Mouse (Mus musculus) midbrain, embryonic 10.5 days (tissue): ENCODE measurements around the gene Lipt1. TPM values are rescaled to one million over a fixed set of nuclear protein-coding genes. Genes with fewer than 3 reads are reported as not detected.

ENCODE experiments used
- DNase-seq: peaks from one replicate; pipeline ENCODE4 v3.0.0-alpha.2; 2017; ENCODE audit warnings: low spot score
- H3K27ac ChIP-seq: fragments of 300-500 bp; sonication (generic); replicated peaks from 2 replicates; pipeline ENCODE4 v1.5.1; 2016; ENCODE audit warnings: mild to moderate bottlenecking
- H3K27me3 ChIP-seq: fragments of 300-500 bp; sonication (generic); 2 replicates; pipeline ENCODE4 v1.6.1; 2016; ENCODE audit warnings: low read depth, mild to moderate bottlenecking; ENCODE audit not compliant: poor library complexity, severe bottlenecking
- H3K36me3 ChIP-seq: fragments of 300-500 bp; sonication (generic); 2 replicates; pipeline ENCODE4 v1.6.1; 2016; ENCODE audit warnings: mild to moderate bottlenecking, moderate library complexity
- H3K4me1 ChIP-seq: fragments of 300-500 bp; sonication (generic); 2 replicates; pipeline ENCODE4 v1.6.1; 2016
- H3K4me3 ChIP-seq: fragments of 300-500 bp; sonication (generic); 2 replicates; pipeline ENCODE4 v1.5.1; 2016; ENCODE audit warnings: mild to moderate bottlenecking, moderate library complexity
- H3K9me3 ChIP-seq: fragments of 300-500 bp; sonication (generic); replicated peaks from 2 replicates; pipeline ENCODE4 v1.6.1; 2016; ENCODE audit warnings: mild to moderate bottlenecking
- WGBS: fragments of 180-500 bp; shearing (Covaris S2); methylation state at CpG from one replicate; pipeline ENCODE4 v1.1.7; 2016; 5-methylcytosine and 5-hydroxymethylcytosine counted together
- polyA plus RNA-seq: library from polyadenylated mRNA; unstranded; fragments of >200 nt; fragmentation: Nextera tagmentation; extraction: Ambion mirVana; gene quantifications from 2 replicates; pipeline ENCODE4 v1.2.1, GENCODE M21; 2016

Lipt1 gene
- polyA plus RNA-seq, 1 experiment from 2014 or later = 7.3 TPM

DNA sequence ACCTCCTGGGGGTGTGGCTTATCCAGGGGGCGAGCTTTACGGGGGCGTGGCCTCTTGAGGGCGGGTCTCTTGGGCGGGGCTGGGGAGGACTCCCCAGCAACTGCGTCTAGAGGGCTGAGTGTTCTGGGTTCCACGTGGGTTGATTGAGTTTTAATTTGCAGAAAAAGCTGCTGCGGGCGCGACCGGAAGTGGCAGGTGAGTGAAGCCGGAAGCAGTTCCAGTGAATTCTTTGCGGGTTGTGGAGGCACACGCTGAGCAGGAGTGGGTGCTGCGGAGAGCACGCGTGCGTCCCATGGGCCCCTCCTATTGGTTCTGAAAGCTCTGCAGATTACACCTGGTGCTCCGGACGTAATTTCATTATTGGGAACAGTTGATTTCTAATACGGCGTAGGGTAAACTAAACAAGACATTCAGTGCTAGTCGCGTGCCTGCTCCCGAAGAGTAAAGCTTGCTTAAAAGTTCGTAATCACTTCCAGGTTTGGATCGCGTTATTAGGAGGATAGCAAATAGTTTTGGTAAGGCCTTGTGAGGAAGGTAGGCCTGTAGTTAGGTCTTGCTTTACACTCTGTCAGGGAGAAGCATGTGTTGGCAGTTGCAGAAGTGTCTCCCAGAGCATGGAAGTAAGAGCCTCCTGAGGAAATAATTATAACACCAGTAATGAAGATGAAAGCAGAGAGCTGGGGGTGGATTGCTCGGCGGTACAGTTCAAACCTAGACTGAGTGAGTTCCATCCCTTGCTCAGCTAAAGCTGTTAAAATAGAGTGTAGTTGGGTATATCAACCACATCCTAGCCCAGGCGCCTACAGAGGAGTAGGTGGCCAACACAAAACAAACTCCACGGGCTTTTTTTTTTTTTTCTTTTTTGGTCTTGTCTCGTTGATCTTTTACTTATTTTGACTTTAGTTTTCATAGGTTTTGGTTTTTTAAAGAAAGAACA, 861 bp downstream of the Lipt1 start:
- DNase-seq = peak; percentile 72
- peak overlapping the region; percentile 64 for H3K4me3 ChIP-seq
- H3K4me1 ChIP-seq = peaks cover 15% of the 10 kb centered on the region
- H3K27me3 ChIP-seq = peaks cover 8% of the 10 kb centered on the region; the same call in 1 of the 2 replicates
- H3K9me3 ChIP-seq = peaks cover 8% of the 10 kb centered on the region; the same call in 1 of the 2 replicates
- H3K36me3 ChIP-seq = peaks cover 30% of the 10 kb centered on the region
- H3K27ac ChIP-seq = peak overlapping the region; percentile 81
- WGBS = 7% methylated on average over 33 of the region's 33 CpGs

DNA sequence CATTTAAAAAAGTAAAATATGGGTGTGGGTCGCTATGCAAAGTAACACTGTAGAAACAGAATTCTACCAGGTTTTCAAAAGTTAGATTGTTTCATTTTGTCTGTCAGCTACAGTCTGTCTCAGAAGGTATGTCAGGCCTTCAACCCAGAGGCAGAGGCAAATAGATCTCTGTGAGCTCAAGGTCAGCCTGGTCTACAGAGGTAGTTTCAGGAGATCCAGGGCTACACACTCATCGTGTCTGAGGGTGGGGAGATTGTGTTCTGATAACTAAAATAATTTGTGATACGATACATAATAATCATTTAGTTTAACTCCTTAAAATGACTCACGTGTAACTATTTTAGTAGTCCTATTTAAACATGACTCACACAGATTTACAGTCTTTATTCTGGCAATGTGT, 1.6 kb downstream of the Lipt1 start:
- Histone ChIP-seq H3K27ac (no peak overlapping the region), H3K36me3 (peaks cover 37% of the 10 kb centered on the region), H3K27me3 (peaks cover 8% of the 10 kb centered on the region; the same call in 1 of the 2 replicates), H3K4me1 (peaks cover 15% of the 10 kb centered on the region), H3K4me3 (peak overlapping the region; percentile 64), H3K9me3 (peaks cover 8% of the 10 kb centered on the region; the same call in 1 of the 2 replicates)
- DNase-seq = no peak
- 93% methylated on average over 4 of the region's 4 CpGs for WGBS

DNA sequence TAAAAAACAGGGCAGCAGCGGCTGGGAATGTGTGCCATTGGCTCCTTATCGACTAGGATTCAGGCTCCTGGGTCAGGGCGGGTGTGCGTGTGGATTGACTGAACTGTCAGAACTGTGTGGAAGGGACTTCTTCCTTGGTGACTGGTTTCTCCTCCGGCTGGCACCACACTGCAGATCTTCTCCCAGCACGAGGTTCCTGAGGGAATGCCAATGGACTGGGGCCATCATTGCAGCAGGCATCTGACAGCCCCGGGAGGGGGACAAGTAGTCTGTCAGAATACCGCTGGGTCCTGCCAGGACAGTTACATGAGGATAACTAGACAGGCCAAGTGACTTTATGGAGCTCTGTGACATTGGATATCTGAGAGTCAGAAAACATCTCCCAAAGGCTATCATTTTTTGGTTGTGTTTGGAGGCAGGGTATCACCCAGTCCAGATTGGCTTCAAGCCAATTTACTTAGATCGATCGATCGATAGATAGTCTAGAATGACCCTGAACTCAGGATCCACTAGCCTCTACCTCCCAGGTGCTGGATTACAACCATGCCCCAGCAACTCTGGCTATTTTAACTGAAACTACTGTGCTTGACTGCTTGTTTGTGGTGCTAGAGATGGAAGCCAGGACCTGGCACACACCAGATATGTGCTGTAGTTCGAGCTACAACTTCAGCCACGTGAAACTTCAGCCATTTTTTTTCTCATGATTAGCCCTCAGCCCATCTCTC, 6.4 kb downstream of the Lipt1 start:
- peaks cover 76% of the 10 kb centered on the region for H3K36me3 ChIP-seq
- H3K9me3 ChIP-seq = peaks cover 8% of the 10 kb centered on the region; the same call in 1 of the 2 replicates
- H3K27ac ChIP-seq = no peak overlapping the region
- DNase-seq = no peak
- no peaks in the 10 kb centered on the region for H3K27me3 ChIP-seq
- H3K4me3 ChIP-seq = no peak overlapping the region
- peaks cover 4% of the 10 kb centered on the region for H3K4me1 ChIP-seq
- WGBS = 94% methylated on average over 13 of the region's 13 CpGs

DNA sequence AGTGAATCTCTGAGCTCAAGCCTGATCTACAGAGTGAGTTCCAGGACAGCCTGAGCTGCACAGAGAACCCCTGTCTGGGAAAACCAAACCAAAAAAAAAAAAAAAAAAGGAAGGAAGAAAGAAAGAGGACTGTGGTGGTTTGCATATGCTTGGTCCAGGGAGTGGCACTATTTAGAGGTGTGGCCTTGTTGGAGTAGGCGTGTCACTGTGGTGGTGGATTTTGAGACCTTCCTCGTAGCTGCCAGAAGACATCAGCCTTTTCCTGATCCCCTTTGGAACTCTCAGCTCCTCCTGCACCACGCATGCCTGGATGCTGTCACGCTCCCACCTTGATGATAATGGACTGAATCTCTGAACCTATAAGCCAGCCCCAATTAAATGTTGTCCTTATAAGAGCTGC, 11.9 kb downstream of the Lipt1 start:
- no peaks in the 10 kb centered on the region for H3K27me3 ChIP-seq
- no peaks in the 10 kb centered on the region for H3K9me3 ChIP-seq
- no peak overlapping the region for H3K27ac ChIP-seq
- DNase-seq = no peak
- H3K36me3 ChIP-seq = peaks cover 56% of the 10 kb centered on the region
- no peak overlapping the region for H3K4me3 ChIP-seq
- H3K4me1 ChIP-seq = no peaks in the 10 kb centered on the region
- WGBS = 93% methylated on average over 4 of the region's 4 CpGs

DNA sequence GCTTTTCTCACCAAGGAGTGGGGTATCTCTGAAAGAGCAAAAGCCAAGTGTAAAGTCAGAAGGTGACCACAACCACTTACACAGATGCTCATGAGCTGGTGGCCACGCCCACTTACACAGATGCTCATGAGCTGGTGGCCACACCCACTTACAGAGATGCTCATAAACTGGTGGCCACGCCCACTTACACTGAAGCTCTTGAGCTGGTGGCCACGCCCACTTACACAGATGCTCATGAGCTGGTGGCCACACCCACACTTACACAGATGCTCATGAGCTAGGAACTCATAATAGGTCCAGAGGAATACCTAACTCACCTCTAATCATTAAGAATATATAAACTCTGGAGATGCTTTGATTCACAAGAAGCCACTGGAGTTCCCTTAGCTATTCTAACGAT, 12.9 kb downstream of the Lipt1 start:
- Histone ChIP-seq H3K36me3 (peaks cover 45% of the 10 kb centered on the region), H3K27ac (no peak overlapping the region), H3K9me3 (no peaks in the 10 kb centered on the region), H3K4me1 (peaks cover 5% of the 10 kb centered on the region), H3K4me3 (no peak overlapping the region), H3K27me3 (no peaks in the 10 kb centered on the region)
- DNase-seq = no peak
- WGBS = 81% methylated on average over 4 of the region's 4 CpGs

DNA sequence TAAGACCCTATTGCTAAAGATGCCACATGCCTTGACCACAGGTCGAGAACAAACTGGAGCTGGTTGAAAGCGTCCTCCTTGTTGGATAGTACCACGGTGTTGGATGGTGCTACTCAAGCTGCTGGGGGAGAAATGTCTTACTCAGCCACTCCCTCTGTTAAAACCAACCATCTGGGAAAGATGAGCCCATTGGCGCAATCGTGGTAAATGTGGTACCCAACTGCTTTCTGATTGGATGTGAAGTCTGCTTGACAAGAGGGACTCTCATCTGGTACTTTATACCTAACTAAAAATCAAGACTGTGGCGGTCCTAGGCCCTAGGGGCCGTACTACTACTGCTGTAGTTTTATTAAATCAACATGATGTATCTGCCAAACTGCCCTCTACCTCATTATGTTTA, 17.7 kb downstream of the Lipt1 start:
- Histone ChIP-seq H3K36me3 (peaks cover 16% of the 10 kb centered on the region), H3K4me3 (peak overlapping the region; percentile 70), H3K27ac (no peak overlapping the region), H3K9me3 (no peaks in the 10 kb centered on the region), H3K27me3 (no peaks in the 10 kb centered on the region), H3K4me1 (peaks cover 20% of the 10 kb centered on the region)
- no peak for DNase-seq
- 83% methylated on average over 7 of the region's 7 CpGs for WGBS

DNA sequence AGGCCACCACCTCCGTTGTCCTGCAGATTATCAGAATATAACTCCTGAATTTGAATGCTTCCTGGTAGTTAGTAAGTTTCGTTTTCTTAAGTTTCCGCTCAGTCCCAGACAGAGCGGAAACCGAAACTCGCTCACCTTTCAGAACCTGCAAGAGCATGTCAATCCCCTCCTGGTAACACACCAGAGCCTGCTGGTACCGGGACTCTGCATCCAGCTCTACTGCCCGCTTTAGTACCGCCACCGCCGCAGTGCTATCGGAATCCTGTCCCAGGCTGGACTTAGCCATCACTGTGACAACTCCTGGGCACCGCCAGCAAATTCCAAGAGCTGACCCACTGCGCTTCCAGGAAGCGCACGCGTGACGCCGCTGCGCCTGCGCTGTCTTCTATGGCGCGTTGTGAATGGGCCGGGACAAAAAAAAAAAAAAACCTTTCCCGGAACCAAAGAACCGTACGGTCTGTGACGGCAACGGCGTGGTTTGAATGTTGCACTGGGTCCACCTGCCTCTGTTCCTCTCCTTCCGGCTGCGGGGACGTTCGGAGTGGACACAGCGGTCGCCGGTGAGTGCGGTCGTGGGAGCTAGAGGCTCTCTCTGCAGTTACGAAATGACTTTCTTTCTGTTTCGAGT, 18.6 kb downstream of the Lipt1 start, which contains the start of the genes Mitd1 and Mrpl30:
Gene Mitd1, minus strand, starts transcription at position 387 of the 628 bp plus-strand sequence.
Gene Mrpl30, plus strand, starts transcription at position 453 of the 628 bp plus-strand sequence.
- peak; percentile 88 for DNase-seq
- H3K27ac ChIP-seq = peak within 1 kb of the TSS; percentile 77
- under 1% methylated on average over 41 of the region's 41 CpGs for WGBS
- H3K9me3 ChIP-seq = no peaks in the 10 kb centered on the region
- H3K4me1 ChIP-seq = peaks cover 20% of the 10 kb centered on the region
- peaks cover 19% of the 10 kb centered on the region for H3K36me3 ChIP-seq
- no peaks in the 10 kb centered on the region for H3K27me3 ChIP-seq
- H3K4me3 ChIP-seq = peak within 1 kb of the TSS; percentile 70

DNA sequence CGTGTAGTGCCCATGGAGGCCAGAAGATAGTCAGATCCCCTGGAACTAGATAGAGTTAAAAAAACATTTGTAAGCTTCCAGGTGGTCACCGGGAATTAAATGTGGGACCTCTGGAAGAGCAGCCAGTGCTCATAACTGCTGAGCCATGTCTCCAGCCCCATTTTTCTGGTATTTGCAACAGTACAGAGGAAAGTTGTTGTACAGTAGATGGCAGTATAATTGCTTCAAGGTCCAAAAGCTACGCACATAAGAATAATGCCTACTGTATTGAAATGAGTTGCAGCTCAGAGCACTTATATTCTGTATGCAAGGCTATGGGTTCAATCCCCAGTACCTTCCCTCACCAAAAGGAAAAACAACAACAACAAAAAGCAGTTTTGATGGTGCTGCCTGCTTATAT, 19.9 kb downstream of the Lipt1 start:
- no peaks in the 10 kb centered on the region for H3K27me3 ChIP-seq
- peaks cover 31% of the 10 kb centered on the region for H3K36me3 ChIP-seq
- H3K4me1 ChIP-seq = peaks cover 20% of the 10 kb centered on the region
- 93% methylated on average over 3 of the region's 3 CpGs for WGBS
- H3K27ac ChIP-seq = no peak overlapping the region
- H3K9me3 ChIP-seq = no peaks in the 10 kb centered on the region
- H3K4me3 ChIP-seq = peak overlapping the region; percentile 70
- no peak for DNase-seq

DNA sequence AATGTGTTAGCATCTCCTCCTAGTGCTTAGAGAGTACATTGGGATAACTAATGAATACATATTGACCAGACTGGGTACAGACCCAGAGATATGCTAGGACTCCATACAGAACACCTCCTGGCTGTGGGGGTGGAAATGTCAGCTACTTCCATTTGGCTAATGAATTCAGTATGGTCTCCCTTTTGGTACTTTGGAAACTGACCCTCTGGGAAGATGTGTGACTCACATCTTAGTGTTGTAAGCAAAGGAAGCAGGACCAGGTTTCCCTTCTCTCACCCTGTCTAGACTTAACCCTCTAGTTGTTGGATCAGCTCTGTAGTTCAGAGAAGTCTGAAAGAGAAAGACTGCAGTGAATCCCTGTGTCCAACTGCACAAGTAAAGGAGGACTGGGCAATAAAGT, 23.1 kb downstream of the Lipt1 start:
- Histone ChIP-seq H3K36me3 (peaks cover 63% of the 10 kb centered on the region), H3K27me3 (no peaks in the 10 kb centered on the region), H3K27ac (no peak overlapping the region), H3K4me1 (peaks cover 14% of the 10 kb centered on the region), H3K9me3 (no peaks in the 10 kb centered on the region), H3K4me3 (no peak overlapping the region)
- DNase-seq = no peak

DNA sequence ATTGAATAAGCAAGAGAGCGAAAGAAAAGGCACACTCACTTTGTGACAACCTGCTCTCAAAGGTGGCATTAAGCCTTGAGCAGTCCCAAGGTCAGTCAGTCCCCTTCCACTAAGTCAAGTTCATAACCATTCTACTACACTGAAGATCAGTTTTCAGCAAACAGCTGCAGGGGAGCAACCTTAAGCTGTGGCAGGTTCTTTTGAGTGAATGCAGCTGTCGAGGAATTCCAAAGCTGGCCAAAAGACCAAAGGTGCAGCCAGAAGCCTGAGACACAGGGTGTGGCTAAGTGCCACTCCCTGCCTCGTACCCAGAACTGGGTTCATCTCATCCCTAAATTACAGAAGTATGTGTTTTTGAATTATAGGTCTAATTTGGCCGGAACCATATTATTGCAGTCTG, 28.3 kb downstream of the Lipt1 start:
- H3K9me3 ChIP-seq = no peaks in the 10 kb centered on the region
- no peaks in the 10 kb centered on the region for H3K27me3 ChIP-seq
- H3K4me1 ChIP-seq = no peaks in the 10 kb centered on the region
- WGBS = 86% methylated on average over 4 of the region's 4 CpGs
- peaks cover 57% of the 10 kb centered on the region for H3K36me3 ChIP-seq
- no peak overlapping the region for H3K4me3 ChIP-seq
- no peak overlapping the region for H3K27ac ChIP-seq
- no peak for DNase-seq

DNA sequence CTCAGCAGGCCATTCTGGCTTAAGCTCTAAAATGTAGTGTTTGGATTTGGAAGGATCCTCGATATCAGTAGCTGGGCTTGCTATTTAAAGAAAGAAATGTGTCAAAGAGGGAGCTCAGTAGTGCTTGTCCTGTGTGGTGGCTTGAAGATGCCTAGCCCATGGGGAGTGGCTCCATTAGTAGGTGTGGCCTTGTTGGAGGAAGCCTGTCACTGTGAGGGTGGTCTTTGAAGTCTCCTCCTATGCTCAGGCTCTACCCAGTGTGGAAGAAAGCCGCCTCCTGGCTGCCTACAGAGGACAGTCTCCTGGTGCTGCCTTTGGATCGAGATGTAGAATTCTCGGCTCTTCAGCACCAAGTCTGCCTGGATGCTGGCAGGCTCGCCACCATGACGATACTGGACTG, 28.8 kb downstream of the Lipt1 start:
- Histone ChIP-seq H3K4me3 (no peak overlapping the region), H3K36me3 (peaks cover 53% of the 10 kb centered on the region), H3K27ac (no peak overlapping the region), H3K9me3 (no peaks in the 10 kb centered on the region), H3K4me1 (no peaks in the 10 kb centered on the region), H3K27me3 (no peaks in the 10 kb centered on the region)
- no peak for DNase-seq
- WGBS = 52% methylated on average over 6 of the region's 6 CpGs

DNA sequence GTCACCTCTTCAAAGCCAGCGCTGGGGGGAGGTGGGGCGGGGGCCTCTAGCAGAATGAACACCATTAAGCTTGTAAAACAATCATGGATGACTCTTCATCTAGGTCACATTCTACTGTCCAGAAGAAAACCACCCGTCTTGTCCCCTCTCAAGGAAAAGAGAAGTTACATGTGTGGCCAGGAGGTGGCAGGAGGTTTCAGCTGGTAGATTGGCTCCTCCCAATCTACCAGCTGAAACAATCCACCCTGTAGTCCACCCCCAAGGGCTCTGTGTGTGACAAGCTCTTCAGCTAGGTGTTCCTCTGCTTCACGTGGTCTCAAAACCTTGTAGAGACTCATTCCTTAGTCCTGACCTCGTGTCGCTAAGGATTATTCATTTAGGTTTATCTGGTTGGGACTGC, 31.6 kb downstream of the Lipt1 start:
- Histone ChIP-seq H3K36me3 (peaks cover 24% of the 10 kb centered on the region), H3K9me3 (no peaks in the 10 kb centered on the region), H3K4me1 (no peaks in the 10 kb centered on the region), H3K27ac (no peak overlapping the region), H3K27me3 (no peaks in the 10 kb centered on the region), H3K4me3 (no peak overlapping the region)
- DNase-seq = no peak
- 41% methylated on average over 6 of the region's 6 CpGs for WGBS
